Mouse (Mus musculus) midbrain, embryonic 11.5 days (tissue): ENCODE results near the gene Hfm1. TPM values are rescaled to one million over a fixed set of nuclear protein-coding genes. Genes with fewer than 3 reads are reported as not detected.

Experiments used
- ATAC-seq: fragments of 200-750 bp; cut with Nextera tagmentation; 2 replicates; pipeline ENCODE4 v1.8.0; 2017; ENCODE audit warnings: moderate TSS enrichment, moderate library complexity; ENCODE audit not compliant: low FRiP score
- DNase-seq: peaks from one replicate; pipeline ENCODE4 v3.0.0; 2015; ENCODE audit warnings: low spot score; ENCODE audit errors: missing footprints
- H3K27ac ChIP-seq: fragments of 300-500 bp; sonication (generic); 2 replicates; pipeline ENCODE4 v1.5.1; 2014; ENCODE audit warnings: low read depth, low read length
- H3K27me3 ChIP-seq: fragments of 300-500 bp; sonication (generic); 2 replicates; pipeline ENCODE4 v1.6.1; 2014; ENCODE audit warnings: mild to moderate bottlenecking, low read length, moderate library complexity, mixed read lengths; ENCODE audit not compliant: control insufficient read depth, insufficient read depth
- H3K36me3 ChIP-seq: fragments of 300-500 bp; sonication (generic); 2 replicates; pipeline ENCODE4 v1.6.1; 2014; ENCODE audit warnings: mild to moderate bottlenecking, low read length, moderate library complexity, mixed read lengths; ENCODE audit not compliant: control insufficient read depth, insufficient read depth
- H3K4me1 ChIP-seq: fragments of 300-500 bp; sonication (generic); 2 replicates; pipeline ENCODE4 v1.6.1; 2014; ENCODE audit warnings: low read length; ENCODE audit not compliant: control insufficient read depth, insufficient read depth
- H3K4me2 ChIP-seq: fragments of 300-500 bp; sonication (generic); 2 replicates; pipeline ENCODE4 v1.6.1; 2014; ENCODE audit warnings: mild to moderate bottlenecking, moderate library complexity
- H3K4me3 ChIP-seq: fragments of 300-500 bp; sonication (generic); 2 replicates; pipeline ENCODE4 v1.5.1; 2014; ENCODE audit warnings: low read depth, low read length
- H3K9ac ChIP-seq: fragments of 300-500 bp; sonication (generic); 2 replicates; pipeline ENCODE4 v1.6.1; 2014; ENCODE audit warnings: low read length
- H3K9me3 ChIP-seq: fragments of 300-500 bp; sonication (generic); 2 replicates; pipeline ENCODE4 v1.6.1; 2016; ENCODE audit warnings: low read length; ENCODE audit not compliant: control insufficient read depth
- WGBS: fragments of 180-500 bp; shearing (Covaris S2); extraction: QIAGEN DNeasy Blood & Tissue Kit; methylation state at CpG from one replicate; pipeline ENCODE4 v1.1.7; 2014; 5-methylcytosine and 5-hydroxymethylcytosine counted together
- microRNA-seq: library from miRNA; unstranded; fragments of <30 nt; microRNA quantifications from one replicate; pipeline ENCODE4, GENCODE M21; 2017
- polyA plus RNA-seq: library from polyadenylated mRNA; unstranded; fragments of >200 nt; fragmentation: Nextera tagmentation; extraction: Ambion mirVana; gene quantifications from 2 replicates; pipeline ENCODE4 v1.2.1, GENCODE M21; 2014

Hfm1 gene
- polyA plus RNA-seq, 1 experiment from 2014 or later, result 5.4 TPM

- Histone ChIP-seq H3K27me3 (no peaks in the 10 kb centered on the region; the same call in none of the 2 replicates), H3K36me3 (no peaks in the 10 kb centered on the region), H3K4me2 (no peak overlapping the region), H3K4me3 (no peak overlapping the region), H3K4me1 (no peaks in the 10 kb centered on the region), H3K9me3 (no peaks in the 10 kb centered on the region), H3K27ac (no peak overlapping the region), H3K9ac (no peak overlapping the region)
- ATAC-seq (peak; percentile 36; the same call in 1 of the 2 replicates), DNase-seq (peak; percentile 83)
- 16% methylated on average over 9 of the region's 9 CpGs for WGBS
These were observed 124.8 kb downstream of the Hfm1 start for GRCm38 (mm10) chr5:106801215-106801863.

DNA sequence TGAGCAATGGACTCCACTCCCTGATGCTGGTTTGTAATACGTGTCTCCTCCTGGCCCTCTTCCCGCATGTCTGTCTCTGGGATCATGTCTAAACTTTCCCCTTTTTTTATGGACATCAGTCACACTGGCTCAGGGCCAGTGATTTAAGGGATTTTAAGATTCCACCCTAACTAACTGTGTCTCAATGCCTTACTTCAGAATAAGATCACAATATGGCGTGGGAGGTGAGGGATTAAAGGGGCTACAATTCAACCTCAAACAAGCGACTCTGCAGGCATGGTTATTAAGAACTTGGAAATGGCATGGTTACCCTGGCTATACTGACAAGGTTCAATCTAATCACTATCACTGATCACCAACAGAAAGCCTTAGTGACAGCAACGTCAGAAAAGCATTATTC is 128.2 kb downstream of the Hfm1 start:
- H3K27ac ChIP-seq, result no peak overlapping the region
- H3K36me3 ChIP-seq, result no peaks in the 10 kb centered on the region
- ATAC-seq, result no peak
- H3K4me1 ChIP-seq, result no peaks in the 10 kb centered on the region
- no peak overlapping the region for H3K4me2 ChIP-seq
- H3K9ac ChIP-seq, result no peak overlapping the region
- H3K4me3 ChIP-seq, result no peak overlapping the region
- peak; percentile 45 for DNase-seq
- H3K9me3 ChIP-seq, result no peaks in the 10 kb centered on the region
- no peaks in the 10 kb centered on the region; the same call in none of the 2 replicates for H3K27me3 ChIP-seq
- 42% methylated on average over 5 of the region's 5 CpGs for WGBS

GRCm38 (mm10) chr5:106791241-106791572 is 134.9 kb downstream of the Hfm1 start:
- H3K4me3 ChIP-seq, result no peak overlapping the region
- no peaks in the 10 kb centered on the region for H3K4me1 ChIP-seq
- 13% methylated on average over 6 of the region's 6 CpGs for WGBS
- ATAC-seq (peak; percentile 63), DNase-seq (no peak)
- no peak overlapping the region for H3K9ac ChIP-seq
- no peak overlapping the region for H3K27ac ChIP-seq
- no peaks in the 10 kb centered on the region for H3K9me3 ChIP-seq
- no peaks in the 10 kb centered on the region for H3K27me3 ChIP-seq
- no peak overlapping the region for H3K4me2 ChIP-seq
- H3K36me3 ChIP-seq, result no peaks in the 10 kb centered on the region

DNA sequence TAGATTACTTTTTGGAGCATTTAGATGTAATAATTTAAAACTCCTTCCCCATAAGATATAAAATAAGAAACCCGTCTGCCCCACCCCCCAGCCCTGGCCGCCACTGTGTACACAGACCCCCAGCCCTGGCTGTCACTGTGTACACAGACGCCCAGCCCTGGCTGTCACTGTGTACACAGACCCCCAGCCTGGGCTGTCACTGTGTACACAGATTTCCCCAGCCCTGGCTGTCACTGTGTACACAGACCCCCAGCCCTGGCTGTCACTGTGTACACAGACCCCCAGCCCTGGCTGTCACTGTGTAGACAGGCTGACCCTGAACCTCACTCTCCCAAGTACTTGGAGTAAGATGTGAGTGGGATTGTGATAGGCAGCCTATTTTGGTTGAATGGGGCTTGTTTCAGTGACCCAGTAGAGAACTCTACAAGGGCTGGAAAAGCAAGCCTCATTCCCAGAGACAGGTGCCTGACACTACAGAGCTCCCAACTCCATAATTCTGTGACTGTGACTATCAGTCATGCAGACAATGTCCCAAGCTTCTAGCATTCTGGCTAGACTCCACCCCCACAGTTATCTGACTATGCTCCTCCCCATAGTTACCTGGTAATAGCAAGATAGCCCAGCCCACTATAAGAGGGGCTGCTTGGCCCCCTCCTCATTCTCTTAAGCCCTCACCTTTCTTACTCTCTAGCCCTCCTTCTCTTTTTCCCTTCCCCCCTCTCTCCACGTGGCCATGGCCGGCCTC is 135.5 kb downstream of the Hfm1 start:
- 34% methylated on average over 5 of the region's 5 CpGs for WGBS
- Histone ChIP-seq H3K9ac (no peak overlapping the region), H3K4me1 (no peaks in the 10 kb centered on the region), H3K36me3 (no peaks in the 10 kb centered on the region), H3K4me2 (no peak overlapping the region), H3K27ac (no peak overlapping the region), H3K4me3 (no peak overlapping the region), H3K9me3 (no peaks in the 10 kb centered on the region), H3K27me3 (no peaks in the 10 kb centered on the region)
- DNase-seq (no peak), ATAC-seq (peak; percentile 85)

Small RNA genes within 50 kb of the gene (microRNA-seq; reads per million reads assigned to microRNA genes)
- not detected for gene Gm27527

Other genes with a start within 250 kb of the Hfm1 start
- 77.6 and 89.9 TPM in 2 replicates for gene Zfp644, start 229.0 kb downstream of the Hfm1 start, polyA plus RNA-seq
- 58.7 and 61.6 TPM in 2 replicates for gene Cdc7, start 38.0 kb upstream of the Hfm1 start, polyA plus RNA-seq